Mouse (Mus musculus): ENCODE results near the gene Dclk1. TPM values are rescaled to one million over a fixed set of nuclear protein-coding genes. Genes with fewer than 3 reads are reported as not detected.

The Dclk1 gene
- polyA plus RNA-seq, 2 experiments, result 0.04 to 0.08 TPM

DNA sequence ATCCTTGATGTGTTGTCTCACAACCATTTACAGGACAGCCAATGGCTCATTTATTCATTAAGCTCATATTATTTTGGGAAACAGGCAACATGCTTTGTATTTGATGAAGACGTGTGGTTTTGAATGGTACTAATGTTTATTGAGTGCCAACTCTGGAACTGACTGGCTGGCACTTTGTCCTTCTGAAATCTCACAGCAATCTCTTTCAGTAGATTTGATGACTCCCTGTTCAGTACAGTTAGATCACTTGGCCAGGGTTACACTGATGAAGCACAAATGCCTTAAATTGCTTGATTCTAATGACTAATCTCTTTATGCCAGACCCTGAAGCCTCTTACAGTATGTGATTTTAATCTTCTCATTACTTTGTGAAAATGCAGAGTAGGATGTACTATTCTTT, 75.9 kb downstream of the Dclk1 start:
- DNase-seq (ENCODE audit: low read depth in 3 of 3, low spot score in 3 of 3) (no peak), ATAC-seq (ENCODE audit: insufficient read depth) (no peak)
- Histone ChIP-seq H3K36me3 (replicated peaks; ENCODE audit: control insufficient read depth, insufficient read depth, low read depth) (no peaks in the 10 kb centered on the region), H3K4me2 (ENCODE audit: low read depth) (no peak overlapping the region), H3K4me1 (replicated peaks; ENCODE audit: control insufficient read depth in 2 of 2, insufficient read depth in 2 of 2, low read length in 1 of 2) (no peaks in the 10 kb centered on the region), H3K9ac (replicated peaks) (no peak overlapping the region), H3K9me3 (ENCODE audit: control insufficient read depth, low read length) (no peaks in the 10 kb centered on the region), H3K4me3 (ENCODE audit: insufficient read depth in 1 of 2, low read depth in 2 of 2, low read length in 2 of 2) (no peak overlapping the region), H3K27ac (no peak overlapping the region), H3K27me3 (ENCODE audit: control insufficient read depth, insufficient read depth, low read length) (no peaks in the 10 kb centered on the region)
- WGBS (ENCODE audit: insufficient replicate concordance), result 64% methylated on average over 1 of the region's 1 CpGs
- TF ChIP-seq CTCF (IDR thresholded peaks at IDR 0.05; ENCODE audit: low read depth) (no peak), EP300 (IDR thresholded peaks at IDR 0.05; ENCODE audit: low read depth) (no peak)

- H3K4me1 ChIP-seq (replicated peaks; ENCODE audit: control insufficient read depth in 2 of 2, insufficient read depth in 2 of 2, low read length in 1 of 2), result no peaks in the 10 kb centered on the region
- WGBS (ENCODE audit: insufficient replicate concordance), result 76% methylated on average over 3 of the region's 3 CpGs
- ATAC-seq (ENCODE audit: insufficient read depth) (no peak), DNase-seq (ENCODE audit: low read depth in 3 of 3, low spot score in 3 of 3) (no peak)
- no peak overlapping the region for H3K4me2 ChIP-seq (ENCODE audit: low read depth)
- H3K36me3 ChIP-seq (replicated peaks; ENCODE audit: control insufficient read depth, insufficient read depth, low read depth), result no peaks in the 10 kb centered on the region
- H3K9me3 ChIP-seq (ENCODE audit: control insufficient read depth, low read length), result no peaks in the 10 kb centered on the region
- H3K27me3 ChIP-seq (ENCODE audit: control insufficient read depth, insufficient read depth, low read length), result no peaks in the 10 kb centered on the region
- no peak overlapping the region for H3K27ac ChIP-seq
- no peak overlapping the region for H3K4me3 ChIP-seq (ENCODE audit: insufficient read depth in 1 of 2, low read depth in 2 of 2, low read length in 2 of 2)
- H3K9ac ChIP-seq (replicated peaks), result no peak overlapping the region
- TF ChIP-seq EP300 (IDR thresholded peaks at IDR 0.05; ENCODE audit: low read depth), result no peak
- TF ChIP-seq CTCF (IDR thresholded peaks at IDR 0.05; ENCODE audit: low read depth), result no peak
Measured at GRCm38 (mm10) chr3:55320572-55320971, 78.4 kb downstream of the Dclk1 start.

DNA sequence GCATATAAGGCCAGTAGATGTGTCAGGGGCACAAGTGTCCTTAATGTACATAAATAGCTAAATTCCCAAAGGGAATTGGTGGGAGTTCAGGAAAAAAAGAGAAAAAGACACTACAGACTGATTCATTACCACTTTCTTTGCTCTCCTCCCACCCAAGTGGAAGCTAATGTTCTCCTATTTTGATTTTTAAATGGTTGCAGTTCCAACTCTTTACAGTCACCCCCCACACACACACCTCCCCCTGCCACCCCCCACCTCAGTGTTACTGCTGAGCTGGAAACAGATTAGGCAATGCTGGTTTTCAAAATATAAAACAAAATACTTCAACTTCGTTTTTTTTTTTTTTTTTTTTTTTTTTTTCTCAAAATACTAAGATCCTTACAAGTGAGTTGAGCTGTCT, 81.9 kb downstream of the Dclk1 start:
- DNase-seq (ENCODE audit: low read depth in 3 of 3, low spot score in 3 of 3) (no peak), ATAC-seq (ENCODE audit: insufficient read depth) (no peak)
- no peaks in the 10 kb centered on the region for H3K9me3 ChIP-seq (ENCODE audit: control insufficient read depth, low read length)
- H3K27me3 ChIP-seq (ENCODE audit: control insufficient read depth, insufficient read depth, low read length), result no peaks in the 10 kb centered on the region
- H3K4me2 ChIP-seq (ENCODE audit: low read depth), result no peak overlapping the region
- TF ChIP-seq CTCF (IDR thresholded peaks at IDR 0.05; ENCODE audit: low read depth), result no peak
- no peak for TF ChIP-seq EP300 (IDR thresholded peaks at IDR 0.05; ENCODE audit: low read depth)
- H3K9ac ChIP-seq (replicated peaks), result no peak overlapping the region
- 21% methylated on average over 1 of the region's 1 CpGs for WGBS (ENCODE audit: insufficient replicate concordance)
- no peaks in the 10 kb centered on the region for H3K36me3 ChIP-seq (replicated peaks; ENCODE audit: control insufficient read depth, insufficient read depth, low read depth)
- H3K4me1 ChIP-seq (replicated peaks; ENCODE audit: control insufficient read depth in 2 of 2, insufficient read depth in 2 of 2, low read length in 1 of 2), result no peaks in the 10 kb centered on the region
- H3K4me3 ChIP-seq (ENCODE audit: insufficient read depth in 1 of 2, low read depth in 2 of 2, low read length in 2 of 2), result no peak overlapping the region
- H3K27ac ChIP-seq, result no peak overlapping the region

DNA sequence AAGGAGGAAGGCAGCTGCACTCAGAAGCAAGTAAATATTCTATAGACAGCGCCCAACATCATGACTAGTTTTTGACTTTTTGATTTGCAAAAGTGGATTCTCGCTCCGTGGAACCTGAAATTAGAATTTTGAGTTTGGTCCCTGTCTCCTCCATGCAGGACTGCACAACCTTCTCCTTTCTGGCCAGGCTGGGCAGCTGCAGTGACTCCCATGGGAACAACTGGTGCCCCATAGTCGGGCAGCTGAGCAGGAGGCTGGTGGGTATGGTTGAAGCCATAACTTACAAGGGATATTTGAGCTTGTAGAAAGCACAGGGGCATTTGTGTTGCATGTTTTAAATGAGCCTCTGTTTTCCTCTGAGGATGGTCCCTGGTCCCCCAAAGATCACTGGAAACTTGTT, 88.3 kb downstream of the Dclk1 start:
- Histone ChIP-seq H3K4me1 (replicated peaks; ENCODE audit: control insufficient read depth in 2 of 2, insufficient read depth in 2 of 2, low read length in 1 of 2) (no peaks in the 10 kb centered on the region), H3K36me3 (replicated peaks; ENCODE audit: control insufficient read depth, insufficient read depth, low read depth) (no peaks in the 10 kb centered on the region), H3K27ac (no peak overlapping the region), H3K9ac (replicated peaks) (no peak overlapping the region), H3K27me3 (ENCODE audit: control insufficient read depth, insufficient read depth, low read length) (no peaks in the 10 kb centered on the region), H3K4me3 (ENCODE audit: insufficient read depth in 1 of 2, low read depth in 2 of 2, low read length in 2 of 2) (no peak overlapping the region), H3K4me2 (ENCODE audit: low read depth) (no peak overlapping the region), H3K9me3 (ENCODE audit: control insufficient read depth, low read length) (no peaks in the 10 kb centered on the region)
- no peak for DNase-seq (ENCODE audit: low read depth in 3 of 3, low spot score in 3 of 3)
- no peak for ATAC-seq (ENCODE audit: insufficient read depth)
- TF ChIP-seq EP300 (IDR thresholded peaks at IDR 0.05; ENCODE audit: low read depth) (no peak), CTCF (IDR thresholded peaks at IDR 0.05; ENCODE audit: low read depth) (no peak)
- 53% methylated on average over 4 of the region's 4 CpGs for WGBS (ENCODE audit: insufficient replicate concordance)

DNA sequence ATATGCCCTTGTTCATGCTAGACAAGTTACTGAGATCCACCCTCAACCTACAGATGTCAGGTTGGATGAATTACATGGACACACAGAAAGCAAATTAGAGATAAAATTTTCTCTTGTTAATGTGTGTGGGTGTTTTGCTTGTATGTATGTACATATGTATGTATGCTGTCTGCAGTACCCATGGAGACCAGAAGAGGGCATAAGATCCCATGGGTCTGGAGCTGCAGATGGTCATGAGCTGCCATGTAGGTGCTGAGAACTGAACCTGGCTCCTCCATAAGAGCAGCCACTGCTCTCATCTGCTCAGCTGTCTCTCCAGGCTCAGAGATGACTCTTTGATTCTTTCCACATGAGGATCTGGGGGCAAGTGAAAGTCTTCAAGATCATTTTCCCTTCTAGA, 89.5 kb downstream of the Dclk1 start:
- Histone ChIP-seq H3K27me3 (ENCODE audit: control insufficient read depth, insufficient read depth, low read length) (no peaks in the 10 kb centered on the region), H3K9ac (replicated peaks) (no peak overlapping the region), H3K9me3 (ENCODE audit: control insufficient read depth, low read length) (no peaks in the 10 kb centered on the region), H3K4me2 (ENCODE audit: low read depth) (no peak overlapping the region), H3K27ac (no peak overlapping the region), H3K4me3 (ENCODE audit: insufficient read depth in 1 of 2, low read depth in 2 of 2, low read length in 2 of 2) (no peak overlapping the region), H3K4me1 (replicated peaks; ENCODE audit: control insufficient read depth in 2 of 2, insufficient read depth in 2 of 2, low read length in 1 of 2) (no peaks in the 10 kb centered on the region), H3K36me3 (replicated peaks; ENCODE audit: control insufficient read depth, insufficient read depth, low read depth) (no peaks in the 10 kb centered on the region)
- no peak for TF ChIP-seq EP300 (IDR thresholded peaks at IDR 0.05; ENCODE audit: low read depth)
- TF ChIP-seq CTCF (IDR thresholded peaks at IDR 0.05; ENCODE audit: low read depth), result peak; percentile 33
- no peak for DNase-seq (ENCODE audit: low read depth in 3 of 3, low spot score in 3 of 3)
- ATAC-seq (ENCODE audit: insufficient read depth), result no peak

GRCm38 (mm10) chr3:55333511-55333910, 91.3 kb downstream of the Dclk1 start:
- Histone ChIP-seq H3K4me2 (ENCODE audit: low read depth) (no peak overlapping the region), H3K27ac (no peak overlapping the region), H3K36me3 (replicated peaks; ENCODE audit: control insufficient read depth, insufficient read depth, low read depth) (no peaks in the 10 kb centered on the region), H3K9me3 (ENCODE audit: control insufficient read depth, low read length) (no peaks in the 10 kb centered on the region), H3K4me3 (ENCODE audit: insufficient read depth in 1 of 2, low read depth in 2 of 2, low read length in 2 of 2) (no peak overlapping the region), H3K9ac (replicated peaks) (no peak overlapping the region), H3K27me3 (ENCODE audit: control insufficient read depth, insufficient read depth, low read length) (no peaks in the 10 kb centered on the region), H3K4me1 (replicated peaks; ENCODE audit: control insufficient read depth in 2 of 2, insufficient read depth in 2 of 2, low read length in 1 of 2) (no peaks in the 10 kb centered on the region)
- DNase-seq (ENCODE audit: low read depth in 3 of 3, low spot score in 3 of 3), result no peak
- ATAC-seq (ENCODE audit: insufficient read depth), result no peak
- TF ChIP-seq EP300 (IDR thresholded peaks at IDR 0.05; ENCODE audit: low read depth), result no peak
- no peak for TF ChIP-seq CTCF (IDR thresholded peaks at IDR 0.05; ENCODE audit: low read depth)
- WGBS (ENCODE audit: insufficient replicate concordance), result 46% methylated on average over 3 of the region's 3 CpGs

Measured in liver, embryonic 14.5 days (tissue).